Mouse (Mus musculus) hindbrain, embryonic 16.5 days (tissue): ENCODE data around the gene Tlr2. TPM values are rescaled to one million over a fixed set of nuclear protein-coding genes. Genes with fewer than 3 reads are reported as not detected.

Experiments
- ATAC-seq: fragments of 200-750 bp; cut with Nextera tagmentation; 2 replicates; pipeline ENCODE4 v1.8.0; 2017; ENCODE audit warnings: moderate TSS enrichment, moderate library complexity
- H3K27ac ChIP-seq: fragments of 300-500 bp; sonication (generic); 2 replicates; pipeline ENCODE4 v1.5.1; 2014; ENCODE audit warnings: low read depth, mild to moderate bottlenecking, control low read depth, low read length, moderate library complexity
- H3K27me3 ChIP-seq: fragments of 300-500 bp; sonication (generic); replicated peaks from 2 replicates; pipeline ENCODE4 v1.6.1; 2014; ENCODE audit warnings: low read length; ENCODE audit not compliant: control insufficient read depth, insufficient read depth
- H3K36me3 ChIP-seq: fragments of 300-500 bp; sonication (generic); 2 replicates; pipeline ENCODE4 v1.6.1; 2014; ENCODE audit warnings: mild to moderate bottlenecking, low read length, moderate library complexity, mixed read lengths; ENCODE audit not compliant: control insufficient read depth, insufficient read depth
- H3K4me1 ChIP-seq: fragments of 300-500 bp; sonication (generic); 2 replicates; pipeline ENCODE4 v1.6.1; 2014; ENCODE audit warnings: low read depth, low read length; ENCODE audit not compliant: control insufficient read depth, insufficient read depth
- H3K4me2 ChIP-seq: fragments of 300-500 bp; sonication (generic); 2 replicates; pipeline ENCODE4 v1.6.1; 2014; ENCODE audit warnings: mild to moderate bottlenecking, low read length, control low read depth, moderate library complexity
- H3K4me3 ChIP-seq: fragments of 300-500 bp; sonication (generic); 2 replicates; pipeline ENCODE4 v1.5.1; 2014; ENCODE audit warnings: mild to moderate bottlenecking, low read length, control low read depth, moderate library complexity
- H3K9ac ChIP-seq: fragments of 300-500 bp; sonication (generic); 2 replicates; pipeline ENCODE4 v1.6.1; 2014; ENCODE audit warnings: low read depth, mild to moderate bottlenecking, control low read depth, low read length, moderate library complexity
- H3K9me3 ChIP-seq: fragments of 300-500 bp; sonication (generic); 2 replicates; pipeline ENCODE4 v1.6.1; 2014; ENCODE audit warnings: mild to moderate bottlenecking, low read length, moderate library complexity; ENCODE audit not compliant: control insufficient read depth
- WGBS: fragments of 180-500 bp; shearing (Covaris S2); extraction: QIAGEN DNeasy Blood & Tissue Kit; methylation state at CpG from one replicate; pipeline ENCODE4 v1.1.7; 2014; 5-methylcytosine and 5-hydroxymethylcytosine counted together
- polyA plus RNA-seq: library from polyadenylated mRNA; unstranded; fragments of >200 nt; fragmentation: Nextera tagmentation; extraction: Ambion mirVana; gene quantifications from 2 replicates; pipeline ENCODE4 v1.2.1, GENCODE M21; 2015

Tlr2 gene
- polyA plus RNA-seq, 1 experiment from 2014 or later = 1.2 TPM

GRCm38 (mm10) chr3:83844766-83845520 lies 3.4 kb upstream of the Tlr2 start:
- no peak overlapping the region for H3K27ac ChIP-seq
- peaks cover 9% of the 10 kb centered on the region for H3K4me1 ChIP-seq
- 75% methylated on average over 8 of the region's 8 CpGs for WGBS
- H3K4me3 ChIP-seq = no peak overlapping the region
- H3K9me3 ChIP-seq = no peaks in the 10 kb centered on the region
- ATAC-seq = no peak
- no peaks in the 10 kb centered on the region for H3K36me3 ChIP-seq
- H3K4me2 ChIP-seq = no peak overlapping the region
- H3K9ac ChIP-seq = no peak overlapping the region
- H3K27me3 ChIP-seq = no peaks in the 10 kb centered on the region

GRCm38 (mm10) chr3:83839477-83839876 lies 2.1 kb downstream of the Tlr2 start:
- Histone ChIP-seq H3K4me1 (peaks cover 9% of the 10 kb centered on the region), H3K4me3 (no peak overlapping the region), H3K27me3 (no peaks in the 10 kb centered on the region), H3K9me3 (no peaks in the 10 kb centered on the region), H3K4me2 (no peak overlapping the region), H3K36me3 (no peaks in the 10 kb centered on the region), H3K27ac (no peak overlapping the region), H3K9ac (no peak overlapping the region)
- ATAC-seq = no peak
- WGBS = 93% methylated on average over 5 of the region's 5 CpGs

GRCm38 (mm10) chr3:83836685-83837084 lies 4.9 kb downstream of the Tlr2 start:
- Histone ChIP-seq H3K9ac (no peak overlapping the region), H3K9me3 (no peaks in the 10 kb centered on the region), H3K27ac (no peak overlapping the region), H3K4me2 (no peak overlapping the region), H3K4me1 (peaks cover 9% of the 10 kb centered on the region), H3K27me3 (no peaks in the 10 kb centered on the region), H3K4me3 (no peak overlapping the region), H3K36me3 (no peaks in the 10 kb centered on the region)
- no peak for ATAC-seq
- 83% methylated on average over 15 of the region's 15 CpGs for WGBS

- no peak for ATAC-seq
- no peak overlapping the region for H3K4me3 ChIP-seq
- no peak overlapping the region for H3K27ac ChIP-seq
- WGBS = 68% methylated on average over 5 of the region's 5 CpGs
- no peak overlapping the region for H3K9ac ChIP-seq
- H3K4me1 ChIP-seq = no peaks in the 10 kb centered on the region
- H3K9me3 ChIP-seq = no peaks in the 10 kb centered on the region
- no peak overlapping the region for H3K4me2 ChIP-seq
- H3K36me3 ChIP-seq = no peaks in the 10 kb centered on the region
- no peaks in the 10 kb centered on the region for H3K27me3 ChIP-seq
These were observed 13.4 kb downstream of the Tlr2 start for GRCm38 (mm10) chr3:83828145-83828611.

GRCm38 (mm10) chr3:83827684-83828083 lies 13.9 kb downstream of the Tlr2 start:
- Histone ChIP-seq H3K27ac (no peak overlapping the region), H3K27me3 (no peaks in the 10 kb centered on the region), H3K4me2 (no peak overlapping the region), H3K9ac (no peak overlapping the region), H3K4me3 (no peak overlapping the region), H3K36me3 (no peaks in the 10 kb centered on the region), H3K9me3 (no peaks in the 10 kb centered on the region), H3K4me1 (no peaks in the 10 kb centered on the region)
- 87% methylated on average over 9 of the region's 9 CpGs for WGBS
- no peak for ATAC-seq

GRCm38 (mm10) chr3:83823774-83824173 lies 17.8 kb downstream of the Tlr2 start:
- H3K27me3 ChIP-seq = no peaks in the 10 kb centered on the region
- no peak overlapping the region for H3K27ac ChIP-seq
- no peak overlapping the region for H3K4me2 ChIP-seq
- WGBS = 97% methylated on average over 4 of the region's 4 CpGs
- H3K4me3 ChIP-seq = no peak overlapping the region
- H3K36me3 ChIP-seq = no peaks in the 10 kb centered on the region
- no peaks in the 10 kb centered on the region for H3K9me3 ChIP-seq
- no peaks in the 10 kb centered on the region for H3K4me1 ChIP-seq
- no peak overlapping the region for H3K9ac ChIP-seq
- no peak for ATAC-seq

- no peaks in the 10 kb centered on the region for H3K27me3 ChIP-seq
- WGBS = 79% methylated on average over 4 of the region's 4 CpGs
- H3K4me2 ChIP-seq = no peak overlapping the region
These were observed 25.1 kb downstream of the Tlr2 start for GRCm38 (mm10) chr3:83816372-83816925.

GRCm38 (mm10) chr3:83812863-83813262 lies 28.7 kb downstream of the Tlr2 start:
- Histone ChIP-seq H3K27ac (no peak overlapping the region), H3K9me3 (no peaks in the 10 kb centered on the region), H3K4me3 (no peak overlapping the region), H3K36me3 (no peaks in the 10 kb centered on the region), H3K9ac (no peak overlapping the region), H3K4me2 (no peak overlapping the region), H3K4me1 (no peaks in the 10 kb centered on the region), H3K27me3 (no peaks in the 10 kb centered on the region)
- ATAC-seq = no peak

More at GRCm38 (mm10) chr3:83816372-83816925, 25.1 kb downstream of the Tlr2 start:
- H3K9ac ChIP-seq = no peak overlapping the region
- no peaks in the 10 kb centered on the region for H3K9me3 ChIP-seq
- no peak overlapping the region for H3K4me3 ChIP-seq
- no peak overlapping the region for H3K27ac ChIP-seq
- ATAC-seq = no peak
- no peaks in the 10 kb centered on the region for H3K4me1 ChIP-seq
- no peaks in the 10 kb centered on the region for H3K36me3 ChIP-seq

GRCm38 (mm10) chr3:83811987-83812386 lies 29.6 kb downstream of the Tlr2 start:
- no peaks in the 10 kb centered on the region for H3K9me3 ChIP-seq
- H3K4me1 ChIP-seq = no peaks in the 10 kb centered on the region
- ATAC-seq = no peak
- H3K27me3 ChIP-seq = no peaks in the 10 kb centered on the region
- 83% methylated on average over 7 of the region's 7 CpGs for WGBS
- no peaks in the 10 kb centered on the region for H3K36me3 ChIP-seq
- no peak overlapping the region for H3K4me2 ChIP-seq
- H3K27ac ChIP-seq = no peak overlapping the region
- H3K9ac ChIP-seq = no peak overlapping the region
- H3K4me3 ChIP-seq = no peak overlapping the region
